Mouse (Mus musculus) layer of hippocampus, adult 9-10 months (tissue): ENCODE results near the gene Ramp2.
A peak's percentile ranks its signal among the peaks of the same experiment; 100 is the strongest.

Experiments used
- DNase-seq: peaks from one replicate; pipeline ENCODE4 v3.0.0; 2022; ENCODE audit warnings: low spot score

Ramp2 gene

DNA sequence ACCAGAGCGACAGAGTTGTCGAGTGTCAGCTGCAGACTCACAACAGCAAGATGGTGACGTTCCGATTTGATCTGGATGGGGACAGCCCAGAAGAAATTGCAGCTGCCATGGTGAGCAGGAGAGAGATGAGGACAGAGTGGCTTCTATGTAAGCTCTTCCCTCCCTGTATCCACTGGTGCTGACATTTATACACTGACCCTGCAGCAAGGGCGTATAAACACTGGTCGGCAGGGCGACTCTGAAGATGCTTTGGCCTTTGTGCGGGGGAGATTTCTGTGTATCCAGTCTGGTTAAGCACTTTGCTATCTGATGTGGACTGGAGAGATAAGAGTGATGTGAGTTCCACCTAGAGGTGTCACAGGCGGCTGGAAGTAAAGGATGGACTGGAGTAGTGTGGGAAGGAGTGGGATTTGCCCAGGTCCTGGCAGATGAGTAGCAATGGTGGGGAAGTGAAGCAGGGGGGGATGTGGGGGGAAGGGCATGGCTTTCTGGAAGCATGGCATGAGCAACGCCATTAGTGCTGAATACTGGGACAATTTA, 23.8 kb downstream of the Ramp2 start:
- no peak for DNase-seq

DNA sequence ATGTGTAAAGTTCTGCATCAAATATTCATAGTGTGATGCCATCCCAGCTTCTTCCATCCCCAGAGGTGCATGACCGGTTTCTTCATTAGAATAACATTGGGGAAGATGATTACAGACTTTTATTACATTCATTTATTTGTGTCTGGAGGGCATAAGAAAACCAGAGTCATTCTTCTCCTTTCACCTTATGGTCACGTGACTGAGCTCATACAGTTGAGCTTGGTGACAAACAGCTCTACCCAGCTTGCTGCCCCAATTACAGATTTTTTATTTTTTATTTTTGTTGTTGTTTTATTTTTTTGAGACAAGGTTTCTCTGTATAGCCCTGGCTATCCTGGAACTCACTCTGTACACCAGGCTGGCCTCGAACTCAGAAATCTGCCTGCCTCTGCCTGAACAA, 26.6 kb downstream of the Ramp2 start:
- DNase-seq, result no peak

DNA sequence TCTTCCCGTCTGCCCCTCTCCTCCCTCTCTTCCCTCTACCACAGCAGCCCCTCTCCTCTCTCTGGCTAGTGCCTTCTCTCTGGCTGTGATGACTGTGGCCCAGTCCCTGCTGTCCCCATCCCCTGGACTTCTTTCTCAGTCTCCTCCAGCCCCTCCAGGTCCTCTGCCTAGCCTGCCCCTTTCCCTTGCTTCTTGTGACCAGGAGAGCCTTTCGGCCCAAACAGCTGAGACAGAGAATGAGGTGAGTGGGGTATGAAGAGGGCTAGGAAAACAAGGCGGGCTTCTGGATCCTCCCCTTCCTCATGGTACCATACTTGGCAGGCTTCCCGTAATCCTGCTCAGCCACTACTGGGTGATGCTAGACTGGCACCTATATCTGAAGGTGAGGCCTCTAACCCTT, 29.5 kb downstream of the Ramp2 start:
- no peak for DNase-seq

DNA sequence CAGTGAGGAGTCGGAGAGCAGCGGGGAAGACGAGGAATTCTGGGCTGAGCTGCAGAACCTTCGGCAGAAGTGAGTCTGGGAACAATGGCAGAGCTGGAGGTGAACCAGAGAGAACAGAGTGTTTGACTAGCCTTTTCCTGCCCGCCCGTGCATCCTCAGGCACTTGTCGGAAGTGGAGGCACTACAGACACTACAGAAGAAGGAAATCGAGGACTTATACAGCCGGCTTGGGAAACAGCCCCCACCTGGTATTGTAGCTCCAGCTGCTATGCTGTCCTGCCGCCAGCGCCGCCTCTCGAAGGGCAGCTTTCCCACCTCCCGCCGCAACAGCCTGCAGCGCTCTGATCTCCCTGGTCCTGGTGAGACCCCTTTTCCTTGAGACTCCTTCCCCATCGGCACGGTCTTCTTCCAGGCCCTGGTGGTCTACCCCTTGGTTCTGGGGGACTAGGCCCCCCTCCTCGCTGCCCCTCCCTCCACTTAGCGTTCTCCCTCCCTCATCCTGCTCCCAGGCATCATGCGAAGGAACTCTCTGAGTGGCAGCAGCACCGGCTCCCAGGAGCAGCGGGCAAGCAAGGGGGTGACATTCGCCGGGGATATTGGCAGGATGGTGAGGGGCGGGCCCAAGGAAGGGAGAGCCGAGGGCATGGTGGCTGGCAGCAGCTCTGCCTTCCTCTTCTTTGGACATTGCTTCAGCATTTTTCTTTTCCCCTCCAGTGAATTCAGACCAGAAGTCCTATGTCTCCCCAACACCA, 30.7 kb downstream of the Ramp2 start:
- no peak for DNase-seq

DNA sequence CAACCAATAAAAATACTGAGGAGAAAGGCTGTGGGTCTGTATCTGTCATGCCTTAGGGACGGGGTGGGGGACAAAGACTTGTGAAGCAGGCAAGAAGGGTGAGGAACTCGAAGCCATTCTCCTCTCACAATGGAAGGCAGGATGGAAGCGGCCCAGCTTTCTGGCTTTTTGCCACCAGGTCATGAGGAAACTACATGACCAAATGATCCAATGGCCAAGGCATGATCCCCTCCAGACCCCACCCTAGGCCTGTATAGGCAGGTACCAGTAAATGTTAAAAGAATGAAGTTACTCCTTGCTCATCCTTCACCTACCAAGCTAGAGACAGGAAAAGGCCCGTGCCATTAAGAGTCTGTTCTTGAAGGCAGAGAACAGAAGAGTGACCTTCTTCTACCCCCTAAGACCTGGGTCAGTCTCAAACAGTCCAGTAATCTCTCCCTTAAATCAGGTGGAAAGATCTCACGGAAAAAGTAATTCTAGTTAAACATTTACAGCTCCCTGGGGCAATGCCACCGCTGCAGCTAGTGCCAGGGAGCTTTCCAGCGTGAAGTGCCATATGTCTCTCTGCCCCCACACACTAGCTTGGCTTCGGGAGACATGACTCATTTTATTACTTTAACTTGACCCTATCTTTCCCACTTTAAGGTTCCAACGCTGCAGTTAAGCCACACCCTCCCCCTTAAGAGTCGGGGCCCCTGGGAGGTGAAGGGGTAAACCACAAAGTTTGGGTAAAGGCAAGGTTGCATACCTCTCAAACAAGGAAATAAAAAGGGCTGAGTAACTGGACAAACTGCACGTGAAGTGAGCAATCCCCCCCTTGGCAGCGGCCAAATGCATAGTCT, 31.8 kb downstream of the Ramp2 start:
- no peak for DNase-seq

DNA sequence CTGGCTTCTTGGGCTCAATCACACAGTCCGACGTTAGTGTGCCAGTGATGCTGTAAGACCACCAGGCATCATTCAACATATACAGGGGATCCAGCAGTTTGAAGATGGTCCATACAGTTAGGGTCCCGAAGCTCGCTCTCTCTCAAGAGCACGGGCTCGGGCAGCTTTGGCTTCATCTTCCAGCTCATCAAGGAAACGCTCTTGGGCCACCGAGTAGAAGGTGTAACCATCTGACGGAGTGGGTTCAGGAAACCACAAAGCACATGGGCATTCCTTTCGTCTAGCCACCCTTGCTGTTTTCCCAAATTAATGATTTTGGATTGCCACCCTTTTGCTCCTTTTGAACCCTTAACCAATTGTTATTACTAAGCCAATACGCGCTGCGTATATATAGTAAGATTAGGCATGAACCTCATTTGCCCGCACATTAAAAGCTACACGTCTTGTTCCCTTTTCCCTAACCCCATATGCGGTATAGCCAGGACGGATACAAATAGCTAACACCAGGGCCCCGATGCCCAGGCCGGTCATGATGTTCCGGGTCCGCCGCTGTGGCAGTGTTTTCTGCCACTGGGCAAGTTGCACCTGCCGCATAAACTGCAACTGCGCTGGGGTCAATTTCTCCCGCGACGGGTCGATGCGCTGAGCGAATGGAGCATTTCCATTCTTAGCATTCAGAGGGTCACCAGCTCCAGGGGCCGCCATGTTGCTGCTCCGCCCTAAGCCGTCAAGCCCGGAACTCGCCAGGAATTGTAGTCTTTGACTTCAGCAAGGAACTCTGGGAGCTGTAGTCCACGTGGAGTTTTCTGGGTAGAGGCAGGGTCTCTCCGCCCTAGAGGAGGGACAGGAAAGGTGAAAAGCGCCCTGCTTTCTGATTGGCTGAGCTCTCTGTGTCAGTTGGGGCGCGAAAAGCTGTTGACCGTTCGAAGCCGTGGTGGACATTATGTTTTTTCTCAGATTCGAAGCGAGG, 32.7 kb downstream of the Ramp2 start, which contains the start of the genes Cntd1 and Coa3:
TSS of gene Cntd1 (plus strand) at position 790 of the 970 bp plus-strand sequence.
TSS of gene Coa3 (minus strand) at position 892 of the 970 bp plus-strand sequence.
- peak; percentile 76 for DNase-seq

DNA sequence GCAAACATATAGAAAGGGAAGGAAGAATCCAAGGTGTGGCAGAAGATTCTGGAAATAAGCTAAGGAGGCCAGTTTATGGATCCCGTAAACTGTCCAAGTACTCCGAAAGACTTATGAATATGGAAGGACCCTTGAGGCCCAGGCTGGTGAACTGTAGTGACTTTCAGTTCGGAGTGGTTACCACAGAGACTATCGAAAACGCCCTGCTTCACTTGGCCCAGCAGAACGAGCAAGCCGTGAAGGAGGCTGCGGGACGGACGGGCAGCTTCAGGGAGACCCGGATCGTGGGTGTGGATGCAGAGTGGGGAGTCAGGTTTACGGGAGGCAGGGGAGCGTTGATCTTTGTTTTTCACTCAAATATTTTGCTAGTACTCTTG, 33.4 kb downstream of the Ramp2 start:
- no peak for DNase-seq

DNA sequence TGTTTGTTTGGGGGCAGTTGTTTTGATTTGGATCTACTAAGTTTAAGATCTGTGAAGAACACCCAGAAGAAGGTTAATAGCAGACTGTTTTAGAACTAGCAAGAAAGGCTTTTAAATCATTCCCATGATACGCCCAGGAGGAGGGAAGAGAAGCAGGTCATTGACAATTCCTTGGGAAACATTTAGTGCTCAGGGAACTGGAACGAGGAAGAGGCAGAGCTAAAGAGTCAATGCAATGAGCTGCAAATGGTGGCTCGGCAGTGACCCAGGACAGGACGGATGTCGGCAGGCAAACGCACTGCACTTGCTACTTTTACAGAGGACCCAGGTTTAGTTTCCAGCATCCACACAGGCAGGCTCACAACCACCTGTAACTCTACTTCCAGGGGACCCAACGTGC, 35.0 kb downstream of the Ramp2 start:
- no peak for DNase-seq

DNA sequence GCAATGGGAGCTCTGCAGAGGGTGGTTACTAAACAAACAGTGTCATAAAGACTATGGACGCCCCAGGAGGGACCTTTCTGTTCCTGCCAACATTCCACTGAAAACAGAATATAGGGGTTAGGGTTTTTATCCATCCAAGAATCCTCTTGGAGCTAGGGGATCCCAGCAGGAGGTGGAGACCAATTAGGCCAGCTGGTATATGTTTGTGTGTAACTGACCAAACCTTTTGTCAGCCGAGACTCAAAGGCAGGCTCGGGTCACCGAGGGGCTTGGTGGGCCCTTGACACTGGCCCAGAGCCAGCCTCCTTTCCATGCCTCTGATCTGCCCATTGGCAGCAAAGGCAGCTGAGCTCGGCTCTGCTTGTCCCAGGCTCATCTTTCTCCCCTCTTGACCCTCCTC, 37.1 kb downstream of the Ramp2 start:
- no peak for DNase-seq

DNA sequence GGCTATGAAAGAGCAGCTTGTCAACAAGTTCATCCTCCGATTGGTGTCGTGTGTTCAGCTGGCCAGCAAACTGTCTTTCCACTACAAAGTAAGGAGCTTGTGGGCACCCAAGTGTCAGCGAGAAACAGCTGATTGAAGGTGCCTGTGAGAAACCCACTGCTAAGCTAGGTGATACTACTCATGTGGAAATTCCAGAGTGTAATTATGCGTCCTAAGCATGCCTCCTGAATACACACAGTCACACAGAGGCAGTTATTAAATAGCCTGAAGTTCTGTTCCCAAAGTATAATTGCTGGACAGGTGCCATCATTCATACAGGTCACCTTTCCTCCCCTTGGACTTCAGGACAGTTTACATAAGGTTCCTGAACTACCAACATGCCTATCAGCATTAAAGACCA, 38.0 kb downstream of the Ramp2 start:
- DNase-seq, result no peak

DNA sequence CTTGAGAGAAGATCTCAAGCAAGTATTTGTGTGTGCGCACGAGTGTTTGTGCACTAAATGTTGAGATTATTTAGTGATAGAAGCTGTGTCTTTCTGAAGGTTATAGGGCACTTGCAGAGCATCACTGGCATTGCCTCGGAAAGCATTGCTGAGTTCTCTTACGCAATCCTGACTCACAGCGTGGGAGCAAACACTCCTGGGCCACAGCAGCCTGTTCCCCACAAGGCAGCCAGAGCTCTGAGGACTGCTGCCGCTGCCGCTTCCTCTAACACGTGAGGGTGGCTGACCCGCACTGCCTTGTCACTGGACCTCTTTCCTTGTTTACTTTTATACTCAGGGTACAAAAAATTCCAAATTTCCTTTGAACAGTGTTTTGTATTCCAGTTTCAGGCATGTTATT, 41.5 kb downstream of the Ramp2 start:
- no peak for DNase-seq

DNA sequence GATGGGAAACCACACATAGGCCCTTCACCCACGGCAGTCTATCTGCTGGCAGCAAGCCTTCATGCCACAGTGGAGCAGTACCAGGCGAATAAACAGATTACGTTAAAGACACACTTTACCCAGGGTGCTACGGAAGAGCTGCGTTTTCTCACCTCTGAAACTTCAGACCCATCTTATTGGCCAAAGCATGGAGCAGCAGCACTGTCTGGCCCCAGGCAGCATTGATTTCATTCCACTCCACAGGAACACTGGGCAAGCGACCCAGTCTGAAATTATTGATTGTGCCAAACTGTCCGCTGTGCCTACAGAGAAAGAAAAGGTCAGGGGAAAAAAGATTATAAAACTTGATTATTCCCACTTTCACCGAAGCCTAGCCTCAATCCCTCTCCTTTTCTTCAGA, 45.4 kb downstream of the Ramp2 start:
- no peak for DNase-seq

DNA sequence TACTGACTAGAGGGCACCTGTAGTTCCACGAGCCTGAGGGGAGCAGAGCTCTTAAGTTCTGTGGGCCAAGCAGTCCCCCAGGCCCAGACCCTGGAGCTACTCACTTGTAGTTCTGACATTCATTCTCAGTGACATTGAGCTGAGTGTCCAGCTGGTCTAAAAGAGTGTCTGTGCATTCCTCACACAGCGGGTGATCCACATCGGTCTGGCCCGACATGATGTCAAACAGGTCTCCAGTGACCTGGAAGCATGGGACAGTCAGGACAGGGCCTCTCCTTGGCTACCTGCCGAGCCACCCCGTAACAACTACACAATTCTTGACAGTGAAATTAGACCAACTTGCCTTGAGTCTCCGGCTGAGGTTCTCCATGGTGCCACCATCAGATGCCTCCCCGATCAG, 49.4 kb downstream of the Ramp2 start:
- no peak for DNase-seq

DNA sequence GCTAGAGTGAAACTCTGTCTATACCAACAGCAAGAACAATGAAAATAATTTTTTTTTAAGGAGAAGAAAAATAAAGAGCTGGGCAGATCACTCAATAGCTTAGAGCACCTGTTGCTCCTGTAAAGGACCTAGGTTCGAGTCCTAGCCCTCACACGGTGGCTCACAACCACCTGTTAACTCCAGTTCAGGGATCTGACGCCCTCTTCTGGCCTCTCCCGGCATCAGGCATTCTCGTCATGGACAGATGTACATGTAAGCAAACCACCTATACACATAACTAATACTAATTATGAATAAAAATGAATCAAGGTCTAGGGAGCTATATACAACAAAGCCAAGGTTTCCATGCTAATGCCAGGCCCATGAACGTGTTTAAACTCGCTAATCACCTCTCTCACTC, 55.1 kb downstream of the Ramp2 start:
- no peak for DNase-seq

DNA sequence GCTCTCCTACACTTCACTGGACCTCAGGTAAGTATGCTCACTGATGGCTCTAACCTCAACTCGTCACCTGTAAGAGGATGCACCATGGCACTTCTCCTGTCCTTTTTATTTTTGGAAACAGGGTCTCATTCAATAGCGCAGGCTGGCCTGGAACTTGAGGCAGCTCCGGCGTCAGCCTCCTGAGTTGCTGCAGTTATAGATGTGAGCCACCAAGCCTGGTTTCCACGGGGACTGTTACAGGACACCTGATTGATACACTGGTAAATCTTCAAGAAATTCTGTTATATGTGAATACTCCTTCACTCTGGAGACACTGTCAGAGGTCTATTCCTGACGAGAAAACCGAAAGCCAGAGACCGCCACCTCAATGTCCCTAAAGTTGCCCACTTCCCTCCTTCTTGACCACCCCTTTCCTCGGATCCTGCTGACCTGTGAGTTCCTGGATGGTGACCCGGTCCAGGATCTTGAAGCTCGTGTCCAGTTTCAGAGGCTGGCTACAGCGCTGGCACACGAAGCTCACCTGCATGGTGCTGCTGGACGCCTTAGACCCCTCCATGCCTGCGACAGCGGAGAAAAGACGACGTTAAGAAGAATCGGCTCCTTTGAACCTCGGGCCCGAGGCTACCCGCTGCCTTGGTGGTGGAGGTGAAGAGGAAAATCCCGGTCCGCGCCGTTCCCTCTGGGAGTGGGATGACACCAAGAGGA, 55.6 kb downstream of the Ramp2 start:
- DNase-seq, result no peak

DNA sequence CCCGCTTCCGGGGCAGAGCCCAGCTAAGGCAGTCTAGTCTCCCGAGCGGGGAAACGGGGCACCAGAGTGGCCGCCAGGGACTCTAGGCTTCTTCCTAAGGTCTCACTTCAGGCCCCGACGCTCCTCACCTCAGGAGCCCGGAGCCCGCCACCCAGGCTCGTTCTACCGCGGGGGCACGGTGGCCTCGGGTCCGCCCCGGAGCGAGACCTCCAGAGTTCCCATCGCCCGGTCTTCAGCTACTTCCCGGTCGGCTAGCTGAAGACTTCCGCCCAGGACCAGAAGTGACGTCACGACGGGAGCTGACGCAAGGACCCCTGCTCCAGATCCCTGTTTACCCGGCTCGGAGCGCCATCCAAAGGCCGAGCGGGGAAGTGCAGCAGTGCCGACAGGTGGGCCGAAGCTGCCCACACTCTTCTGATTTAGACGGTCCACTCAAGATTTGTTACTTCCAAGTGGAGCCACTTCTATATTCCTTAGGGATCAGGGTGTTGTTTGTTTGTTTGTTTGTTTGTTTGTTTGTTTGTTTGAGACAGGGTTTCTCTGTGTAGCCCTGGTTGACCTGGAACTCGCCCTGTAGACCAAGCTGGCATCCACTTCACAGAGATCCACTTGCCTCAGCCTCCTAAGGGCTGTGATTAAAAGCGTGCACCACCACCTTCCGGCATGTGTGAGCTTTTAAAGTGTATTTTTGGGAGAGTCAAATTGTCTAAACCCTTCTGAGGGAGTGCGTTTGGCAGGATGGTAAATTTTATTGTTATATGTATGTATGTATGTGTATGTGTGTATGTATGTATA, 56.4 kb downstream of the Ramp2 start, which contains the start of gene Becn1:
TSS of gene Becn1 (minus strand) at position 283 of the 795 bp plus-strand sequence.
- DNase-seq, result peak; percentile 89

DNA sequence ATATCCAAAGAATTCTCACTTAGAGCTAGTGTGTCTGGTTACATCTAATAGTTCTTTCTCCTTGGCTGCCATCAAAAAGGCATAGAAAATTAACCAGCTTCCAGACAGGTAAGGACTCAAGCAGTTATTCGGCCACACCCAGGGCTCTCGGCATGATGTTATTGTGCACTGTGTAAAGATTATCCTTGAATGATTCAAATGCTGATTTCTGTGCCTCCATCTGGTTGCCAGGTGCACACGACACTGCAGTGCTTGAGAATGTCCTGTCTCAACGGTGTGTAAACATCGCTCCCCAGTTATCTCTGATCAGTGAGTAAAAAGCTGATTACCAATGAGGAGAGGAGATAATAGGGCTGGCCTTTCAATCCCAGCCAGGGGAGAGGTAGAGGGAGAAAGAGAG, 61.9 kb downstream of the Ramp2 start:
- DNase-seq, result no peak
